Mouse (Mus musculus): Measurements from ENCODE around the gene Nr2c2. TPM values are rescaled to one million over a fixed set of nuclear protein-coding genes. Genes with fewer than 3 reads are reported as not detected.
A peak's percentile ranks its signal among the peaks of the same experiment; 100 is the strongest.

Nr2c2 gene
- total RNA-seq, 2 experiments from 2014 or later: 88.6 to 92.3 TPM

GRCm38 (mm10) chr6:92133617-92134016, 42.4 kb downstream of the Nr2c2 start:
- H3K4me3 ChIP-seq: no peak overlapping the region
- DNase-seq (ENCODE audit: low spot score in 2 of 2): peak in 1 of 2 experiments; percentile 22
- no peak for TF ChIP-seq CTCF (conservative IDR thresholded peaks at IDR 0.05)
- H3K27ac ChIP-seq: peak overlapping the region; percentile 68

DNA sequence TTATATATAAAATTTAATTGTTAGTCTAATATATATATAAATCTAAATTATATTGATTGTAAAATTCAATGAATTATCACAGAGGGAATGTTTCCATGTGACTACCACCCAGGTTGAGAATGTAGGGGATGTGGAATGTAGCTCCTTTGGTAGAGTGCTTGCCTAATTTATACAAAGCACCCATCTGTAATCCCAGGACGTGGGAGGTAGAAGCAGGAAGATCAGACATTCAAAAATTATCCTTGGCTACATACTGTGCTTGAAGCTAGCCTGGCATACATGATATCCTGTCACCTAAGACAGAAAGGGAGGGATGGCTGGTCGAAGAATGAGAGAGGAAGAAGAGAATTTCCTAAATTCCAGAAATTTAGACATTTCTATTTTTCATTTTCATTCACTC, 45.2 kb downstream of the Nr2c2 start:
- peak in 1 of 2 experiments; percentile 16 for DNase-seq (ENCODE audit: low spot score in 2 of 2)
- no peak for TF ChIP-seq CTCF (conservative IDR thresholded peaks at IDR 0.05)
- H3K27ac ChIP-seq: no peak overlapping the region
- no peak overlapping the region for H3K4me3 ChIP-seq

- no peak for TF ChIP-seq CTCF (conservative IDR thresholded peaks at IDR 0.05)
- DNase-seq (ENCODE audit: low spot score in 2 of 2): no peak
- no peak overlapping the region for H3K4me3 ChIP-seq
- no peak overlapping the region for H3K27ac ChIP-seq
Observed at GRCm38 (mm10) chr6:92145881-92146280, 54.7 kb downstream of the Nr2c2 start.

GRCm38 (mm10) chr6:92153774-92154173, 62.6 kb downstream of the Nr2c2 start:
- no peak overlapping the region for H3K27ac ChIP-seq
- H3K4me3 ChIP-seq: no peak overlapping the region
- no peak for DNase-seq (ENCODE audit: low spot score in 2 of 2)
- TF ChIP-seq CTCF (conservative IDR thresholded peaks at IDR 0.05): no peak

- no peak overlapping the region for H3K27ac ChIP-seq
- no peak for TF ChIP-seq CTCF (conservative IDR thresholded peaks at IDR 0.05)
- H3K4me3 ChIP-seq: no peak overlapping the region
- DNase-seq (ENCODE audit: low spot score in 2 of 2): no peak
Observed at GRCm38 (mm10) chr6:92158801-92159200, 67.6 kb downstream of the Nr2c2 start.

- Histone ChIP-seq H3K4me3 (no peak overlapping the region), H3K27ac (no peak overlapping the region)
- no peak for DNase-seq (ENCODE audit: low spot score in 2 of 2)
- no peak for TF ChIP-seq CTCF (conservative IDR thresholded peaks at IDR 0.05)
Observed at GRCm38 (mm10) chr6:92162724-92163123, 71.5 kb downstream of the Nr2c2 start.

GRCm38 (mm10) chr6:92176450-92176849, 85.3 kb downstream of the Nr2c2 start:
- H3K4me3 ChIP-seq: no peak overlapping the region
- H3K27ac ChIP-seq: no peak overlapping the region
- no peak for DNase-seq (ENCODE audit: low spot score in 2 of 2)
- no peak for TF ChIP-seq CTCF (conservative IDR thresholded peaks at IDR 0.05)

DNA sequence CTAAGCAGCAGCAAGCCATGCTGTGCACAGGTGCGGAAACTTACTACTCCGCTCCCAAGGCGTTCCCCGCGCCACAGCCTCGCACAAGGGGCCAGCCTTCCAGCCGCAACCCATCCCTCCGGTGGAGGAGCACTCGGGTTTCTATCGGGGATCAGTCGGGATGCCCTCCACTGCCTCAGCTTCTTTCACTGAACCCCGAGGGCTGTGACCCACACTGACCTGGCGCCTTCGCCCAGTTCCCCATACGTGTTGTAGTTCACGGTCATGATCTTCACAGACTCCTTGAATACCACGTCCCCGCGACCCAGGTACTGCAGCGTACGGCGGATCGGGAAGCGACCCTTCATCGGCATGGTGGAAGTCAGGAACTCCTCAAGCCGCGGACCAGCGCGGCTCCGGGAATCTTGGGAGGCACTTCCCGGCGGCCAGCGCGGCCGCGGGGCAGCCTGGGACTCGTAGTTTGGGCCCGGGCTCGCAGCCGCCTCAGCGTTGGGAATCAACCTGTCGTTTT, 92.5 kb downstream of the Nr2c2 start, which contains the start of gene Mrps25:
Mrps25 (minus strand) TSS at position 413 of the 511 bp plus-strand sequence.
- no peak for TF ChIP-seq CTCF (conservative IDR thresholded peaks at IDR 0.05)
- DNase-seq (ENCODE audit: low spot score in 2 of 2): peak; percentile 66 to 80
- H3K27ac ChIP-seq: peak within 1 kb of the TSS; percentile 92
- peak within 1 kb of the TSS; percentile 90 for H3K4me3 ChIP-seq

DNA sequence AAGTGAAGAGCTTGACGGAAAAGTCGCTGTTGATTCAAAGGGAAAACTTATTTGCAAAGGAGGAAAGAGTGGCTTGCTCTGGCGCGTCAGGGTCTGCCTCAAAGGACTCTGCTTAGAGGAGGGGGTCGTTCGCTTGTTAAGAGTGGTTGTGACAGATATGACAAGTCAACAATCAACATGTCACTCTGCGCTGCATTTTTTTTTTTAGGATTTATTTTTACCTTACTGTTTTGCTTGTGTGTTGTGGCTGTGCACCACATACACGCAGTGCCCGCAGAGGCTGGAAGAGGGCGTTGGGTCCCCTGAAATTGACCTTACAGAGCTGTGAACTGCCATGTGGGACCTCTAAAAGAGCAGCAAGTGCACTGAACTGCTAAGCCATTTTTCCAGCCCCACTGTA, 93.0 kb downstream of the Nr2c2 start:
- TF ChIP-seq CTCF (conservative IDR thresholded peaks at IDR 0.05): no peak; the same call in 1 of the 2 replicates
- Histone ChIP-seq H3K27ac (peak overlapping the region; percentile 92), H3K4me3 (peak overlapping the region; percentile 90)
- DNase-seq (ENCODE audit: low spot score in 2 of 2): no peak

- TF ChIP-seq CTCF (conservative IDR thresholded peaks at IDR 0.05): no peak
- H3K27ac ChIP-seq: no peak overlapping the region
- no peak overlapping the region for H3K4me3 ChIP-seq
- DNase-seq (ENCODE audit: low spot score in 2 of 2): no peak
Observed at GRCm38 (mm10) chr6:92199414-92199813, 108.2 kb downstream of the Nr2c2 start.

DNA sequence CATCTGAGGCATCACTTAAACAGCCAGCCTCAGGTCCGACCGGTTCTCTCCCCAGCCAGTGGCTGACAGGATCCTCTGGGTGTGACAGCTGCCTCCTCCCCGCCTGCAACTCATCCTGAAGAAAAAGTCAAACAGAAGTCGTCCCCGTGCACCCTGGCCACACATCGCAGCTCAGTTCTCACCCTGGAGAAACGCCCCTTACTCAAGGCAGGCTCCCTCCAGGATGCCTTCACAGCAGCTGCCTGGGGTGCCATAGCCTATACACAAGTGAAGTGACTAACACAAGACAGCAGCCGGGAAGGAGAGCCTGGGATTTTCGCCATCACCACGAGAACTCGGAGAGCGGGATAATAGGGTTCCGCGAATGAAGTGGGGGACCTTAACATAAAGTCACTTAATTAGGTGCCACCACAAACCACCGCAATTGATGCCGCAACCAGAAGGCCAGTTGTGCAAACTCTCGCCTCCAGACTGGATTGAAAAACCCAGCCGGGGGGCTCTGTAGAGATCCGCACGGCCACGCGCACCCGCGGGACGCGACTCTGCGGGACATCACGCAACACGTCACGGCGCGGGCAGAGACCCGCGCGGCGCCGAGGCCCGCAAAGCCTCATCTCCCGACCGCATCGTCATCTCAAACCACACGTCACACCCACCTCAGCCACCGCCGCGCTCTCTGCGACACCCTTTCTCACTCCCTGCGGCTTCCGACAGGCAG, 123.0 kb downstream of the Nr2c2 start:
- Histone ChIP-seq H3K4me3 (peak overlapping the region; percentile 85), H3K27ac (peak overlapping the region; percentile 96)
- peak in 1 of 2 experiments; percentile 11 for DNase-seq (ENCODE audit: low spot score in 2 of 2)
- TF ChIP-seq CTCF (conservative IDR thresholded peaks at IDR 0.05): no peak

DNA sequence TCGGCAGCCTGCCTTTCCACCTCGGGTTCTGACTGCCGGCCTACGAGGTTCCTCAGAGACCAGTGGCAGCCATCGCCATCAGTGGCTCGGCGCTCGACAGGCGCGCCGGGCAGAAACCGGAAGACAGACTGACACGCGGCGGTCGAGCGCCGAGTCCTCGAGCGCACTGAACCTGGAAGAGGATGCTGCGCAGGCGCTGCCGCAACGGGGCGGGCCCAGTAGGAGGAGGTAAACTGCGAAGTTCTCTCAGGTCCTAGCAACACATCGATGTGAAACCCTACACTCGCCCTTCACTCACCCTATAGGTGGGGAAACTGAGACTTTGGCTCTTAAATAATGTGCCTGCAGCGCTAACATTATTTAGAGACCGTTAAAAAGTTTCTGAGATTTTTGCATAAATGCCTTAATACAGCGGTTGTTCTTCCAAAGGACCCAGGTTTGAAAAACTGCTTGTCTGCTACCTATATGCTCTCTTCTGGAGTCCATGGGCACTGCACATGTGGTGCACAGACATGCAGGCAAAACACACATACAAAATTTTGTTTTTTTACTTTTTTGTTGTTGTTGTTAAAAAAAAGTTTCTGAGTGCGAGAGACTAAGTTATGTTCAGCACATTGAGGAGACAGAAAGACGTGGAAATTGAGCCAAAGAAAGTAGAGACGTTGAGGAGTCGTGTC, 123.7 kb downstream of the Nr2c2 start, which contains the start of gene Rbsn:
Rbsn (minus strand) TSS at position 153 of the 677 bp plus-strand sequence.
- H3K27ac ChIP-seq: peak within 1 kb of the TSS; percentile 96
- peak; percentile 93 for DNase-seq (ENCODE audit: low spot score in 2 of 2)
- H3K4me3 ChIP-seq: peak within 1 kb of the TSS; percentile 85
- TF ChIP-seq CTCF (conservative IDR thresholded peaks at IDR 0.05): peak; percentile 59

DNA sequence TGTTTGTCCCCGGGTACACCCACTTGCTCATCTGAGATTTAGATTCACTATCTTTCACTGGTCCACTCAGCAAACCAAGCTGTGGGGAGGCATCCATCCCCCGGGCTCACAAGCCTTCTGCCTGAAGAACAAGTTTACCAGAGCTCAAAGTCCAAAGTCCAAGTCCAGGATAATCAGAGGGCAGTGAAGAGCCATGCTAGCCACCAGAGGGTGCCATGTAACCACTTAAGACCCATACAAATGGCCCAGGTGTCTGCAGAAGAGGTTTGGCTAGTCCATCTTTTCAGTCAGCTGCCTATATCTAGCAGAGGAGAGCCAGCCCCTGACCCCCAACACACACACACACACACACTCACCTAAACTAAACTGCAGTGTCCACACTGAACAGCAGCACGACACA, 128.3 kb downstream of the Nr2c2 start:
- peak; percentile 79 for TF ChIP-seq CTCF (conservative IDR thresholded peaks at IDR 0.05)
- peak; percentile 32 to 60 for DNase-seq (ENCODE audit: low spot score in 2 of 2)
- Histone ChIP-seq H3K27ac (no peak overlapping the region), H3K4me3 (no peak overlapping the region)

Data from layer of hippocampus, adult 2 months (tissue).